Mouse (Mus musculus) thymus, postnatal 0 days (tissue): ENCODE results near the gene Fbxo21. TPM values are rescaled to one million over a fixed set of nuclear protein-coding genes. Genes with fewer than 3 reads are reported as not detected.

Experiments
- DNase-seq: peaks from one replicate; pipeline ENCODE4 v3.0.0-alpha.2; 2015; ENCODE audit warnings: low spot score
- polyA plus RNA-seq: library from polyadenylated mRNA; unstranded; fragments of >200 nt; fragmentation: Nextera tagmentation; extraction: Ambion mirVana; gene quantifications from 2 replicates; pipeline ENCODE4 v1.2.1, GENCODE M21; 2015

The Fbxo21 gene
- polyA plus RNA-seq, 1 experiment from 2014 or later: 28.1 TPM

DNA sequence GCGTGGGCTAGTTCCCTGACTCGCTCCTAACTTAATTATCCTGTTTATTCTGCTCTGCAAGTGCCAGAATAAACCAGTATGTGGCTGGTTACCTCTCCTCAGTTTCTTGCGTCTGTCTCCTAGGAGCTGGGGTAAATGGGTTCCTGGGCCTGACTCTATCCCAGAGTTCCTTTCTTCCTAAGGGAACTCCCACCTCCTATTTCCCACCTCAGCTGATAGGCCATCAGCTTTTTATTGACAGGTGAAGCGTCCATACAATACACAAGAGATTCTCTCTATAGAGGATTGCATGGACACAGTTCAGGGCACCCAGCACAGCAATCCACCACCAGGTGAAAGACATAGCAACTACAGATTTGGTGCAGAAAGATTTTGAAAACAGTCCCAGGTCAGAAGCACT, 67.2 kb downstream of the Fbxo21 start:
- no peak for DNase-seq

DNA sequence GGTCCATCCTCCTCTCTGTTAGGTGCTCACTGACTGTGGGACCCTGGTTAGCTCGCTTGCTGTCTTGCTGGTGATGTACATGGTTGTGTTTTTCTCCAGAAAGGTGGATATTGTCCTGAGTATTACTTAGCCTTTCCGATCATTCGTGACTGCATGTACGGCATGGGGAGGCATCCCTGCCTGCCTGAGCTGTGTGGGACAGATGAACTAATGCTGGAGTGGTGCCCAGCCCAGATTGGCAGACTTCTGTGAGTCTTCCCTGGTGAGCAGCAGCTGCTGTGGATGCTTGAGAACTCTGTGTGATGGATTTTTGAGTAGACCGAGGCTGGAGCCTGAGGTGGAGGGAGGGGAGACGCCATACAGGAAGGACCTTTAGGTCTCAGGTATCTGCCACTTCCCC, 68.4 kb downstream of the Fbxo21 start:
- DNase-seq: no peak

DNA sequence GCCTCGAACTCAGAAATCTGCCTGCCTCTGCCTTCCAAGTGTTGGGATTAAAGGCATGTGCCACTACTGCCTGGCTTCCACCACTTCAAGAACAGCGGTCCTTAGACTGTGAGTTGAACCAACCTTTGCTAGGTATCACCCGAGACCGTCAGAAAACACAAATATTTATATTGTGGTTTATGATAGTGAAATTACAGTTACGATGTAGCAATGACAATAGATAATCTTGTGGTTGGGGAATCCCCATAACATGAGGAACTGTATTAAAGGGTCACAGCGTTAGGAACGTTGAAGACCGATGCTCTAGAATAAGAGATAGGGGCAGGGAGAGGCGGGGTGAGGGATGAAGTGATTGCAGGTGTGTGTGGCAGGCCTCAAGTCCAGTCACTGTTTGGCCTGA, 68.9 kb downstream of the Fbxo21 start:
- no peak for DNase-seq

DNA sequence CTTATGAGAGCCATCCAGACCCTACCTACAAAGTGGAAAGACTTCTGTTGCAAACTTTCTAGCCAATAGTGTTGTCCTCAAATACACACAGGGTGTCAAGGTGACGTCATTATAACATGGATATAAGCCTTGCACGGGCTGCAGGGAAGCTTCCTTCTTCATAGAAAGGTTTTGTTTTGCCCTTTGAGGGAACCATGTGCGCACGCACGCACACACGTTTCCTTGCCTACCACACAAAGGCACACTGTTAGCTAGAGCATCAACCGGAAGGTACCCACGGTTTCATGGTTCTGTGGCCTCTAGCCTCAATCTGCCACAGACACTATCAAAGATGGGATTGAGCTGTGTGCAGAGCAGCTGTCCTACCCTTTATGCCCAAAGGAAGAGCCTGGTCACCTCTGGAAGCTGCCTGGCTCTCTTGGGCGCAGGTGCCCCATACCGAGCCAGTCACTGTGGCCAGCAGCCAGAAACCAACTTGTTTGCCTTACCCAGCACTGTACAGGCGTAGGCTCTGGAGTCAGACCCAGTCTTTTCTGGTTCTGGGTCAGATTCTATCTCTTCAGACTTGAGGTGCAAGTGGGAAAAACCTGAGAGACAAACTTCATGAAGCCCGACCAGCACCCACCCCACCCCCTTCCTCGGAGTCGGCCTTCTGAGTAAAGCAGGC, 70.7 kb downstream of the Fbxo21 start:
- peak; percentile 11 for DNase-seq

DNA sequence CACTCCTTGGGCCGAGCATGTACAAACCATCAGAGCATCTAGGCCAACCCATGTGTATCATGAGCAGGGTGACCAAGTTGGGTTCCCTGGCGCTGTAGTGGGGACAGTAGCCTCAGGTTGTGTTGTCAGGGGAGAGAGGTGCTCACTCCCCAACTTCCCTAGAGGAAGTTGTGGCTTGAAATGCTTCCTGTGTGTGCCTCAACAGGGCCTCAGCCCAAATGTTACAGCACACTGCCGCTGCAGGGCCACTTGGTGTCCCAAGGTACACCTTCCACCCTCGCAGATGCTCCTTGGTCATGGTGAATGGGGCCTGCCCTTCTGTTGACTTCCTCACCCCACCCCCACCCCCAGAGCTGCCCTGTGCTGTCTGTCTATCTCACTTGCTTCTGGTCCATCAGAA, 71.9 kb downstream of the Fbxo21 start:
- peak; percentile 38 for DNase-seq

DNA sequence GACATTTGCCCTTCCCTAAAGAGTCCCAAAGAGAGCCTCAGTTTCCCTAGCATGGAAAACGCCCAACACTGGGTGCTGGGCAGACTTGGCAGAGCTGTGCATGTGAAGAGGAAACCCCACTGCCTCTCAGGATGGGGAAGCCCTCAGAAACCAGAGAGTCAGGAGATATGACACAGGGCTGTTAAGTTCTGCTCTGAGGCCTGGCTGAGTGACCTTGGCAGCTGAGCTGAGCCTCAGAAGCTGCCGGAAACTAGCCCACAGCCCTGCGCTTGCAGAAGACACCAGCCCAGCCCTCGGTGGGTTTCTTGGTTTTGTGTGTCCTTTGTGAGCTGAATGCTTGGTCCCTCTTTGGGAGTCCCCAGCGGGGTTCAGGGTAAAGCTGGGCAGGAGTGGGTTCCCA, 72.4 kb downstream of the Fbxo21 start:
- DNase-seq: peak; percentile 21

DNA sequence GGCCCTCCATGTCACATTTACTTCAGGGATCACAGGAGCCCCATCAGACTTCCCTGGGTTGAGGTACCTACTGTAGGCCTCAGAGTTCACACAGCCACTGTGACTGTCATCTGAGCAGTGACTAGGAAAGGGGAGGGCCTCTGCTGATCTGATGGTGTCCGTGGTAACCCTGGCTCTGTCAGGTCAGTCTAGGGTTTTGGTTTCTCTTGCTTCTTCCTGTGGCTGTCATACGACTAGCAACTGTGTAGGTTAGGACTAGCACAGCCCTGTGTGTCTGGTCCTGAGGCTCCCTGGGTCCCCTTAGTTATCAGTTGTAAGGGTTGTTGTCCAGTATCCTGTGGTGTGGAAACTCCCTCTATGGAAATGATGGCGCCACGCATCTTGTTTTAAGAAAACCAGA, 74.2 kb downstream of the Fbxo21 start:
- DNase-seq: no peak

DNA sequence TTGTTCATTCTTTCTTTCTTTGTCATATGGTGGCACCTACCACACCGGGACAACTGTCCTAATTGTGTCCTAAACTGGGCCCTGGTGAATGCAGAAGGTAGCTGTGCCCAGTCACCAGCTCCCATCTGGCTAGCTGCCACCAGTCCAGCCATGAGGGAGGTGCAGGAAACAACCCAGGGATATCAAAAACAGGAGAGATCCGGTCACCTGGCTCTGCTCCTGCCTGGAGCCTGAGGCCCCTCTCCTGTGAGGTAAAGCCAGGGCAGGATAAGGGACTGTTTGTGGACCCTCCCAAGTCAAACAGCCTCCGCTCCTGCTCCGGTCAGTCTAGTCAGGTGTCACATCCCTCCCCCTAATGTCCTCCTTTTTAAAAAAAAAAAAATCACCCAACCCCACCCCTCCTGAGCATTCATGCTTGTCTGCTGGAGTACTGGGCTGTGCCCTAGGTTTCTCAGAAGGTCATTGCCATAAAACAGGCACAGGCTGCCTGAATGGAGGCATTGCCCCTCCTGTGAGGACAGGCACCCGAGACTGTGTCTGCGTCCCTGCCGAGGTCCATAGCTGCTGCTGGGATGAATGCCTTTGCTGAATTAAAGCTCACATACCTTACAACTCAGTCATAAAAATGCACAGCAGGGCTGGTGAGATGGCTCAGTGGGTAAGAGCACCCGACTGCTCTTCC, 75.6 kb downstream of the Fbxo21 start:
- no peak for DNase-seq

DNA sequence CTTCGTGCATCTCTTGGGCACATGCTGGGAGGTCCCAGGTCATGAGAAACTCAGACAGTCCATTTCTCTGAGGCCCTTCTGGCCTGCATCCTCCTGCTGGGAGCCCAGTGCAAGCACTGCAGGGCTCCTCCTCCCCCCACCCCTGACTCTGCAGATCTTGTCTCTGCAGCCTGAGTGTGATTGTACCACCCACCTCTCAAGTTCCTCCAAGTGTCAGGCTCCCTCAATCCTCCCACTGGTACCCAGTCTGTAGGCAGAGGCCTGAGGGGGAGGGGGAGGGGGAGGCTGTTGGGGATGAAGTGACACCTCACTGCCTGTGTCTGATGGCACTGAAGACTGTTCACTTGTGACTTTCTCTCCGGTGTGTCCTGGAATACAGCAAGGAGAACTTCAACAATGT, 76.7 kb downstream of the Fbxo21 start:
- no peak for DNase-seq

DNA sequence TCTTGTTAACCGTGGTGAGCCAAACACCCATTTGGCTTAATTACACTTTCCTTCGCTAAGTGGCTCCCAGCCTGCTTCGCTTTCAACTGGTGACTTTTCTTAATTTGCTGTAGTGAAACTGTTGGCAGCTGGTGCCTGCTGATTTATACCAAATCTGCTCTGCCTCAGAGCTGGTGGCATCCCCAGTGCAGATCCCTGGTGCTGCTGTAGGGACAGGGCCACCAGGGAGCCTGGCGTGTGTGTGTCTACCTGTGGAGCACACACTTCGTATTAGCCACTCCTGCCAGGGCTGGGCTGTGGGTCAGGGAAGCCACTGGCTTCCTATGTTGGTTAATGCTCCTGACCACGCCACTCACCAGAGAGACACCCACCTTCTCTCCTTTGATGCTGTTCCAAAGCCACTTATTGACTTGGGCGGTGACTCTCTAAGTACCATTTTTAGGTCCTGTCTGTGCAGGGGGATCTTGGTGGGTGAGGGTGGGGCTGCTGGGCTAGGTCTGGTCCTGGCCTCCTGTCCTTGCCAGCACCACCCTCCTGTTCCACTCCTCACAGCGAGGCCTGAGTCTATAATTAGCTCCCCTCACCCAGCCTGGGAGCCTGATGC, 81.1 kb downstream of the Fbxo21 start:
- DNase-seq: no peak

DNA sequence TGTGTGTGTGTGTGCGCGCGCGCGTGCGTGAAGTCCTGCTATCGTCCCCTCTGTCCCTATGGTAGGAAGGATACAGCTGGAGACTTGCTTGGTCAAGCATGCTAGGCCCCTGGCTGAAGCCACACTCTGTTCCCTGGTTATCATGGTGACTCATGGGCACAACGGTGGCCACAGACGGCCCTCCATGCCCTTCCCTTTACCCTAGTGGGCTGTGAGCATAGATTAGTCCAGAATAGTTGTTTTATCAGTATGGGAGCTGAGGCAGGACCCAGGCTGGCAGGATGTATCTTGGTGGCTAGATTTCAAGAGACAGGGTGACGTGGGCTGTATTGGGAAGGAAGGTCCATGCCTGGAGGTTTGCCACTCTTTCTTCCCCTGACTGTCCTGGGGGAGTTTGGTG, 82.3 kb downstream of the Fbxo21 start:
- no peak for DNase-seq

DNA sequence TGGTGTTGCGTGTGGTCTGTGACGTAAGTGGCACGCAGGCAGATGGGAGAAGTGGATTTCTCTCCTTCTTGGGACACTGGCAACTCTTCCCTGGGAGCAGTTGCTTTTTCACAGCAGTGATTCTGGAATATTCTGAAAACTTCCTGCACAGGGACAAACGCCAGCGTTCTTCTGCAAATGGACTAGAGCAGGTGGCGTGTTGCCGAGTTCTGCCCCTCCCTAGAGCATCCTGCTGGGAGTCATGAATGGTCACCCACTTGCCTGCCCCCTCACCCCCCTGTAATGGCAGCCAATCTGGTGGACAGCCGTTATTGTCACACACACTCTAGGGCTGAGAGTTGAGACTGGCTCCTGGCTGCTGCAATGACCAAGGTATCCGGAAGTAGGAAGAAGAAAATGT, 83.1 kb downstream of the Fbxo21 start:
- no peak for DNase-seq

Other genes with a start within 250 kb of the Fbxo21 start
- gene Nos1, start 195.7 kb upstream of the Fbxo21 start, polyA plus RNA-seq: 0.05 and 0.10 TPM in 2 replicates
- gene Tesc, start 51.0 kb downstream of the Fbxo21 start, polyA plus RNA-seq: 13.7 and 15.8 TPM in 2 replicates
- gene Fbxw8, start 178.7 kb downstream of the Fbxo21 start, polyA plus RNA-seq: 8.1 TPM in 2 replicates
- 0.08 and 0.10 TPM in 2 replicates for gene Hrk, start 187.9 kb downstream of the Fbxo21 start, polyA plus RNA-seq